21 mouse cellular contexts compared by ENCODE assay signal in genomic region chr16:14449861-14450260, GRCm38 (mm10).
DNase-seq lines count a peak whose midpoint lies in the region; ATAC-seq and TF ChIP-seq lines count a peak whose summit lies in the region.
"Had no signal": no experiment of that assay in that cellular context is flagged by ENCODE, and none has a peak within 500 bp of the region (broad histone marks: within the 10 kb centered on the region; RNA-seq: fewer than 3 reads in every experiment).

No protein-coding gene starts in this region.

- no peak for DNase-seq in frontal cortex, postnatal 10 days (ENCODE audit: low spot score in 2 of 2)
- DNase-seq in lung, postnatal 10 days: peak; percentile 37
- no peak for DNase-seq in lung, adult 18-20 months
- peak; percentile 28 to 84 for DNase-seq in left cerebral cortex, postnatal 25 days (ENCODE audit: low spot score in 2 of 2)
- DNase-seq in right cerebral cortex, postnatal 36 days (ENCODE audit: low spot score in 2 of 2): peak; percentile 39 to 42
- DNase-seq in kidney, adult 2 months: no peak
- no peak for DNase-seq in heart, adult 18-20 months
- DNase-seq: adrenal gland, postnatal 36 days; cerebellum, adult 9-10 months; heart, adult 2 months; heart, postnatal 4 days; retina, postnatal 1 day; thymus, adult 2 months had no signal

- no peaks in the 10 kb centered on the region for H3K4me1 ChIP-seq in kidney, adult 2 months (ENCODE audit: control insufficient read depth, insufficient read depth, low read length)
- H3K4me1 ChIP-seq: embryonic facial prominence, embryonic 12.5 days; forebrain, embryonic 15.5 days; lung, embryonic 15.5 days; stomach, embryonic 15.5 days had no signal

- no peak for TF ChIP-seq POLR2A in kidney, adult 2 months (IDR thresholded peaks at IDR 0.05; ENCODE audit: low read depth, low read length)

- H3K27ac ChIP-seq in kidney, adult 2 months (ENCODE audit: insufficient read depth, low read depth, low read length): no peak overlapping the region
- H3K27ac ChIP-seq: embryonic facial prominence, embryonic 12.5 days; forebrain, embryonic 15.5 days; heart, adult 2 months; hindbrain, postnatal 0 days; lung, embryonic 15.5 days; stomach, embryonic 15.5 days had no signal

- H3K27me3 ChIP-seq in kidney, adult 2 months (replicated peaks; ENCODE audit: control insufficient read depth, insufficient read depth, low read length): no peaks in the 10 kb centered on the region
- H3K27me3 ChIP-seq: embryonic facial prominence, embryonic 12.5 days; forebrain, embryonic 15.5 days; lung, embryonic 15.5 days; stomach, embryonic 15.5 days had no signal

- no peaks in the 10 kb centered on the region for H3K36me3 ChIP-seq in kidney, adult 2 months (ENCODE audit: control insufficient read depth, insufficient read depth, low read length)
- H3K36me3 ChIP-seq: forebrain, embryonic 15.5 days; stomach, embryonic 15.5 days had no signal

- TF ChIP-seq CTCF in kidney, adult 2 months (conservative IDR thresholded peaks at IDR 0.05; ENCODE audit: insufficient read depth, insufficient read length, low read depth, low read length): no peak

- intact Hi-C loops in left cerebral cortex, postnatal 25 days (cut with DNase I): loop anchor here (2.0 kb wide), 1 partner anchor 89 kb away; the partner anchor contains the start of gene Abcc1

- no peak overlapping the region for H3K4me3 ChIP-seq in kidney, adult 2 months (ENCODE audit: insufficient read depth, low read depth, low read length)
- H3K4me3 ChIP-seq: embryonic facial prominence, embryonic 12.5 days; forebrain, embryonic 15.5 days; heart, adult 2 months; lung, embryonic 15.5 days; stomach, embryonic 15.5 days had no signal

- peak; percentile 93 for ATAC-seq in frontal cortex, adult (ENCODE audit: low TSS enrichment)
- ATAC-seq: forebrain, embryonic 15.5 days; hindbrain, postnatal 0 days; intestine, postnatal 0 days; midbrain, embryonic 16.5 days had no signal

- WGBS in kidney, adult 2 months: 83% methylated on average over 4 of the region's 4 CpGs

Comparison
In these comparisons a context has a peak if more than half of its experiments do, and no peak if none do; other contexts are left out.
1. DNase-seq: peak in lung, postnatal 10 days (single experiment), left cerebral cortex, postnatal 25 days (2 of 2) and right cerebral cortex, postnatal 36 days (2 of 2); none in frontal cortex, postnatal 10 days (0 of 2), lung, adult 18-20 months (0 of 2), kidney, adult 2 months (single experiment) and heart, adult 18-20 months (0 of 2).